In genomic region chr4:135297931-135298546, GRCm38 (mm10) we compare ENCODE assay signal across 9 mouse cellular contexts. TPM values are rescaled to one million over a fixed set of nuclear protein-coding genes. Genes with fewer than 3 reads are reported as not detected.
A peak's percentile ranks its signal among the peaks of the same experiment; 100 is the strongest.
DNase-seq lines count a peak whose midpoint lies in the region; ATAC-seq lines count a peak whose summit lies in the region.
"Had no signal": no experiment of that assay in that cellular context is flagged by ENCODE, and none has a peak within 500 bp of the region (broad histone marks: within the 10 kb centered on the region; RNA-seq: fewer than 3 reads in every experiment).

No protein-coding gene starts in this region.

- H3K9ac ChIP-seq in neural tube, embryonic 12.5 days = no peak overlapping the region
- 0 out of 2 replicates have a peak overlapping the region, but pooled peaks have one; percentile 11 for H3K9ac ChIP-seq in embryonic facial prominence, embryonic 13.5 days
- no peak overlapping the region for H3K9ac ChIP-seq in neural tube, embryonic 13.5 days
- H3K9ac ChIP-seq: midbrain, embryonic 12.5 days had no signal

- no peaks in the 10 kb centered on the region for H3K36me3 ChIP-seq in neural tube, embryonic 12.5 days
- H3K36me3 ChIP-seq in embryonic facial prominence, embryonic 13.5 days = no peaks in the 10 kb centered on the region
- H3K36me3 ChIP-seq in neural tube, embryonic 13.5 days = no peaks in the 10 kb centered on the region
- H3K36me3 ChIP-seq: midbrain, embryonic 12.5 days had no signal

- ATAC-seq in neural tube, embryonic 12.5 days (ENCODE audit: low FRiP score, low read depth) = peak; percentile 25; the same call in 1 of the 2 replicates
- peak; percentile 64; the same call in 1 of the 2 replicates for ATAC-seq in embryonic facial prominence, embryonic 13.5 days (ENCODE audit: insufficient number of reproducible peaks, insufficient read depth, low FRiP score, low TSS enrichment, low read depth)
- peak; percentile 86 for ATAC-seq in neural tube, embryonic 13.5 days (ENCODE audit: low read depth)
- ATAC-seq in activated CD4-positive, CD25-positive, alpha-beta regulatory T cell, adult 4 months = no peak

- H3K27me3 ChIP-seq in neural tube, embryonic 12.5 days (replicated peaks) = no peaks in the 10 kb centered on the region
- H3K27me3 ChIP-seq in embryonic facial prominence, embryonic 13.5 days = no peaks in the 10 kb centered on the region
- H3K27me3 ChIP-seq in neural tube, embryonic 13.5 days = no peaks in the 10 kb centered on the region
- H3K27me3 ChIP-seq: midbrain, embryonic 12.5 days had no signal

- 65% methylated on average over 15 of the region's 15 CpGs for WGBS in neural tube, embryonic 12.5 days
- 43% methylated on average over 15 of the region's 15 CpGs for WGBS in embryonic facial prominence, embryonic 13.5 days
- 60% methylated on average over 15 of the region's 15 CpGs for WGBS in neural tube, embryonic 13.5 days

- no peaks in the 10 kb centered on the region for H3K9me3 ChIP-seq in neural tube, embryonic 12.5 days
- no peaks in the 10 kb centered on the region for H3K9me3 ChIP-seq in embryonic facial prominence, embryonic 13.5 days
- no peaks in the 10 kb centered on the region for H3K9me3 ChIP-seq in neural tube, embryonic 13.5 days
- H3K9me3 ChIP-seq: midbrain, embryonic 12.5 days had no signal

- no peak overlapping the region for H3K27ac ChIP-seq in neural tube, embryonic 12.5 days
- H3K27ac ChIP-seq in embryonic facial prominence, embryonic 13.5 days = peak overlapping the region; percentile 30
- 0 out of 2 replicates have a peak overlapping the region, but pooled peaks have one; percentile 49 for H3K27ac ChIP-seq in neural tube, embryonic 13.5 days (replicated peaks)
- H3K27ac ChIP-seq: midbrain, embryonic 12.5 days had no signal

- no peak overlapping the region for H3K4me2 ChIP-seq in neural tube, embryonic 12.5 days (replicated peaks)
- no peak overlapping the region for H3K4me2 ChIP-seq in embryonic facial prominence, embryonic 13.5 days
- peak overlapping the region; percentile 22; the same call in 1 of the 2 replicates for H3K4me2 ChIP-seq in neural tube, embryonic 13.5 days
- H3K4me2 ChIP-seq: midbrain, embryonic 12.5 days had no signal

- DNase-seq in neural tube, embryonic 10.5 days (ENCODE audit: extremely low spot score, low spot score) = no peak
- peak; percentile 60 to 62 for DNase-seq in heart, postnatal 10 days
- DNase-seq in left cerebral cortex, postnatal 25 days (ENCODE audit: low spot score in 2 of 2) = peak; percentile 45 to 73
- DNase-seq in kidney, postnatal 14 days = no peak

- intact Hi-C loops in heart, postnatal 10 days (cut with DNase I) = no loop called here
- intact Hi-C loops in left cerebral cortex, postnatal 25 days (cut with DNase I) = no loop called here

- peaks cover 17% of the 10 kb centered on the region for H3K4me1 ChIP-seq in neural tube, embryonic 12.5 days
- peaks cover 14% of the 10 kb centered on the region for H3K4me1 ChIP-seq in embryonic facial prominence, embryonic 13.5 days
- peaks cover 11% of the 10 kb centered on the region; the same call in 1 of the 2 replicates for H3K4me1 ChIP-seq in neural tube, embryonic 13.5 days (replicated peaks)

- no peak overlapping the region for H3K4me3 ChIP-seq in neural tube, embryonic 12.5 days
- no peak overlapping the region for H3K4me3 ChIP-seq in embryonic facial prominence, embryonic 13.5 days
- H3K4me3 ChIP-seq in neural tube, embryonic 13.5 days = no peak overlapping the region
- H3K4me3 ChIP-seq: midbrain, embryonic 12.5 days had no signal

RNA-seq across cellular contexts. Expression of gene Clic4, which starts 25.4 kb away (rescaled TPM):
- polyA plus RNA-seq in neural tube, embryonic 12.5 days (2016; fragmentation: Nextera tagmentation; extraction: Ambion mirVana) = 150 and 151 TPM in 2 replicates
- 121 TPM in 2 replicates for polyA plus RNA-seq in embryonic facial prominence, embryonic 13.5 days (2015; fragmentation: Nextera tagmentation; extraction: Ambion mirVana)
- total RNA-seq in heart, postnatal 10 days (2021) = 100 to 1,000 TPM; 309 to 310 TPM
- total RNA-seq in left cerebral cortex, postnatal 25 days (2021) = 10 to 100 TPM; 31.8 to 34.1 TPM
- polyA plus RNA-seq in neural tube, embryonic 13.5 days (2015; fragmentation: Nextera tagmentation; extraction: Ambion mirVana) = 76.3 and 84.4 TPM in 2 replicates
- 1 to 10 TPM; 4.5 to 8.8 TPM for polyA plus RNA-seq in activated CD4-positive, CD25-positive, alpha-beta regulatory T cell, adult 4 months (2017; shearing (Covaris generic))

RNA-seq across cellular contexts. Expression of gene Srrm1, which starts 55.1 kb away (rescaled TPM):
- 191 and 241 TPM in 2 replicates for polyA plus RNA-seq in neural tube, embryonic 12.5 days (2016; fragmentation: Nextera tagmentation; extraction: Ambion mirVana)
- 300 and 316 TPM in 2 replicates for polyA plus RNA-seq in embryonic facial prominence, embryonic 13.5 days (2015; fragmentation: Nextera tagmentation; extraction: Ambion mirVana)
- 100 to 1,000 TPM in 1 of 2 experiments, 10 to 100 TPM in 1; 94.6 to 106 TPM for total RNA-seq in heart, postnatal 10 days (2021)
- total RNA-seq in left cerebral cortex, postnatal 25 days (2021) = 100 to 1,000 TPM; 122 to 124 TPM
- 195 and 229 TPM in 2 replicates for polyA plus RNA-seq in neural tube, embryonic 13.5 days (2015; fragmentation: Nextera tagmentation; extraction: Ambion mirVana)
- 100 to 1,000 TPM; 205 to 216 TPM for polyA plus RNA-seq in activated CD4-positive, CD25-positive, alpha-beta regulatory T cell, adult 4 months (2017; shearing (Covaris generic))

Comparison
In these comparisons a context has a peak if more than half of its experiments do, and no peak if none do; other contexts are left out.
1. DNase-seq: peak in heart, postnatal 10 days (2 of 2) and left cerebral cortex, postnatal 25 days (2 of 2); none in neural tube, embryonic 10.5 days (single experiment) and kidney, postnatal 14 days (single experiment).